Mouse (Mus musculus) gastrocnemius, postnatal 25 days (tissue): ENCODE data around the gene Mef2c. TPM values are rescaled to one million over a fixed set of nuclear protein-coding genes. Genes with fewer than 3 reads are reported as not detected.

Experiments used
- DNase-seq: peaks from one replicate; pipeline ENCODE4 v3.0.0; 2022
- long read RNA-seq, 2 experiments: library from polyadenylated mRNA; stranded (forward); transcript quantifications; one replicate each; pipeline ENCODE4 v2.0.0; 2021
- total RNA-seq, 2 experiments: library from RNA; stranded (reverse); gene quantifications; 1 replicate in 1 of 2; 2 replicates in 1 of 2; pipeline ENCODE4 v1.2.3; 2021

Gene Mef2c
- 100 to 1,000 TPM; 295 to 345 TPM for total RNA-seq
- long read RNA-seq, experiment 1, transcript Mef2c-218 (11 exons, 2,589 nt), result major isoform, 7 of 121 reads
- long read RNA-seq, experiment 1, partial matches to known transcripts, result 30 of 121 reads
- long read RNA-seq, experiment 1, other reads (novel, unspliced or antisense), result 81 of 121 reads
- long read RNA-seq, experiment 2, full-length matches to known transcripts, result 25 of 125 reads
- long read RNA-seq, experiment 2, partial matches to known transcripts, result 51 of 125 reads
- long read RNA-seq, experiment 2, other reads (novel, unspliced or antisense), result 49 of 125 reads

DNA sequence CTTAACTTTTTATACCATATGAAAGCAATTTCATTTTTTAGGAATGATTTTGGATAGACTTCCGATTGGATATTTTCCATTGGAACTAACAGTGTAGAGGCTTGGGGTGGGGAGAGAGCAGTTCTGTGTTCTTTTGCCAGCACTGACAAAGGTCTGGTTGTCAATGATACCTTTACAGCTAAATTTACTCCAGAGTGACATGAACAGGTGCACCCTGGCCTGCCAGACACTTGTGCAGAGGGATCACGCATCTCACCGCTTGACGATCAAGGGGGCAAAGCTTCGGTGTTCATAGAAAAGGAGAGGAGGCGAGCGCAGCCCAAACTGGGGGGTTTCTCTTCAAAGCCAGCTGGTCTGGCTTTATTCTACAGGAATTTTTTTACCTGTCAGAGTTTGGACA is at the start of gene Mef2c:
Mef2c (plus strand) TSS at position 116 of the 400 bp plus-strand sequence.
- peak; percentile 74 for DNase-seq

GRCm38 (mm10) chr13:83458729-83459128 is 45.1 kb upstream of the Mef2c start:
- no peak for DNase-seq

- no peak for DNase-seq
Observed at GRCm38 (mm10) chr13:83459600-83459999, 44.2 kb upstream of the Mef2c start.

GRCm38 (mm10) chr13:83460620-83461019 is 43.2 kb upstream of the Mef2c start:
- DNase-seq, result no peak

GRCm38 (mm10) chr13:83461556-83461955 is 42.3 kb upstream of the Mef2c start:
- DNase-seq, result no peak

DNA sequence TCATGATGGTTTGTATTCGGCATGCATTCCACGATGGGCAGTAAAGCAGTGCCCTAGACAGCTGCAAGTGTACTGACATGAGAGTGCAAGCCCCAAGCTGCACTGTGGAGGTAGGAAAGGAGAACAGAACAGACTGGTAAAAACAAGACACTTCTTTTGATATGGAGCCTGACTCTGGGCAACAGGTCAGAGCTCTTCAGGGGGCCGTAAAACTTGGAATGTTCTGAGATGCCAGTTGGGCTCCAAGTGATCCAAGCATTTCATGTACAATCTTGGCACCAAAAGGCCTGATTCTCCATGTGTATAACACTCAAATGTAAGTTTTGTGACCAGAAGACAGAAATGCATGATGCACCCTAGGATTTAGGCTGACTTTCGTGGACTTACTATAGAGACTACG is 37.1 kb upstream of the Mef2c start:
- no peak for DNase-seq

DNA sequence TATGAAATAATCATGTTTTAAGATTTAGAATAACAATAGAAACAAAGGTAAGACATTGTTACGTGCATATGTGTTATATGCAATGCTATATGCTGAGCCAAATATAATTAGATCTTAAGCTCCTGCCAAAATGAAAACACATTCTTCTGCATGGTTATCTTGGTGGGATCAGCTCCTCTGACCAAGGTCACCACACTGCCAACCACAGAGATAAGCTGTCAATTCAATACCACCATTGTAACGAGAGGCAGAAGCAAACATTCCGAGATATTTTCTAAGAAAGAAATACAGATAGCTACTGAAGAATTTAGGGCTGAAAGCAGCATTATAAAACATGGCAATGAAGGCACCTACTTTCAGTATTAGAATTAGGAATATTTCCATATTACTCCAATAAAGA is 35.0 kb upstream of the Mef2c start:
- DNase-seq, result no peak

GRCm38 (mm10) chr13:83473755-83474154 is 30.1 kb upstream of the Mef2c start:
- DNase-seq, result no peak

- no peak for DNase-seq
Observed at GRCm38 (mm10) chr13:83480388-83480787, 23.4 kb upstream of the Mef2c start.

DNA sequence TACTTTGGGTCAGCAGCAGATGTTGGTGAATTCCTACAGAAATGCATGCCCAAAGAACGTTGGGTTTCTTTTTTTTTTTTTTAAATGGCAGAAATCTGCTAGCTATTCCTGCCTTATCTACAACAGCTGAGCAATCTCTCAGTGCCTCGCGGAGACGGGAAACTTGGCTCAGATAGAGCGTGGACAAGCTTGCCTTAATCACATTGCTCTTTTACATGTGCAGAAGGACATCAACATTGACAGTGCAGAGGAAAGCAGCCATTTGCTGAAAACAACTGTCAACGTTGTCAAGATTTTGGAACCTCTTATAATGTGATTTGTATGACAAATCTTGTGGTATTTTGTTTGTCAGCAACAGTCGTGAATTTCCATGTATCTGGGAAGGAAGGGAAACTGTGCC is 22.5 kb upstream of the Mef2c start:
- no peak for DNase-seq

- DNase-seq, result no peak
Observed at GRCm38 (mm10) chr13:83482087-83482486, 21.7 kb upstream of the Mef2c start.

- no peak for DNase-seq
Observed at GRCm38 (mm10) chr13:83484215-83484614, 19.6 kb upstream of the Mef2c start.

GRCm38 (mm10) chr13:83484721-83485369 is 19.0 kb upstream of the Mef2c start:
- DNase-seq, result no peak

DNA sequence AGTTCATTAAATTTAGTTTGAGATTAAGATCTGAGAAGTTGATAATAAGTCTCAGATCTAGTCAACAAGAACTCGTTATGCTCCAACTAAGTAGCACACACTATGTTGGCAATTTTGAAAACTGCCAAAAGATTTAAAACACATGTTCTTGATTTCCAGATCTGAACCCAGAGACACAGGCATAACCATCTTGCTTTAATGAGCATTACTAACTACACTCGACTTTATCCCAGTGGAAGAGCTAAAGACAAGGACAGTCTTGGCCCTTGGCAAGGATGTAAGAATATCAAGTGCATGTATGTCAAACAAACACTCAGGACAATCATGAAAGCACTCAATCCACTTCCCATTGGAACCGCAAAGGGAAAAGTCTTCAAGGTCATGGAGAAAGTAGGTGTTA is 11.8 kb upstream of the Mef2c start:
- DNase-seq, result no peak

GRCm38 (mm10) chr13:83497708-83498107 is 6.1 kb upstream of the Mef2c start:
- DNase-seq, result no peak

DNA sequence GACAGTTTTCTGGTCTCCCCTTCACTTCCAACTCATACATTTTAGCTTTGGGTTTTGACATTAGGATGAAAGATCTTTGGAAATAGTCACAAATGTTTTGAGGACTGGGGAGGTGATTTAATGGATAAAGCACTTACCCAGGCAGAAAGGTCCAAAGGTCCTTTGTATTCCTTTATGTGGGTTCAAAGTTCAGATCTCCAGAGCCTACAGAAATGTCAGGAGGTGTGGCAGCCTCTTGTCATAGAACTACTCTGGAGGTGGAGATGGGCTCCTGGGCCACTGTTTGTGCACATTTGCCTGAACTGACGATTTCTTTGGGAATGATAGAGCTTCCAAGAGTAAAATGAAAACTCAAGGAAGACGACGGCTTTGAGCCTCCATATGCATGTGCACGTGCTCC is 4.3 kb upstream of the Mef2c start:
- no peak for DNase-seq

GRCm38 (mm10) chr13:83507687-83508086 is 3.9 kb downstream of the Mef2c start:
- DNase-seq, result no peak

DNA sequence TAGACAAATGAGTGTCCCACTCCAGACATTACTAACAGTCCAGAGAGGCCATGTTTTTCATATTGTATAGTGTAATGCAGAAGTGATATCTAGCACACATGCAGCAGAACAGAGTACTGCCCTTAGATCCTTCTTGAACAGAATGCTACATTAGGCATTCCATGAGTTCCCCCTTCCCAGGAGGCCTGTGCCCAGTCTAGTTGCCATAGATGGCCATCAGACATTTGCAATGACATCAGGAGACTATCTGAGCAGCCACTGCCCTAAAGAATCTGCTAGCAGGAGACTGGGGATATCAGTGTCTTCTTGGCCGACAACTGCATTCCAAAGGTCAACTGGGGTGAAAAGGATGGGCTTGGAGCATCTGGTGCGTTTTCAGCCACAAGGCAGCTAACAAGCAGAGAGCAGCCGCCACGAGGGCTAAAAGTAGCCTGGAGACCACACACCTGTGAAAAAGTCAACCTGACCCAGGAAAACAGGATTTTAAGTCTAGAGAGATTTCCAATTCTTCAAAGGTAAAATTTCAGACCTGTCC is 11.2 kb downstream of the Mef2c start:
- peak; percentile 68 for DNase-seq

DNA sequence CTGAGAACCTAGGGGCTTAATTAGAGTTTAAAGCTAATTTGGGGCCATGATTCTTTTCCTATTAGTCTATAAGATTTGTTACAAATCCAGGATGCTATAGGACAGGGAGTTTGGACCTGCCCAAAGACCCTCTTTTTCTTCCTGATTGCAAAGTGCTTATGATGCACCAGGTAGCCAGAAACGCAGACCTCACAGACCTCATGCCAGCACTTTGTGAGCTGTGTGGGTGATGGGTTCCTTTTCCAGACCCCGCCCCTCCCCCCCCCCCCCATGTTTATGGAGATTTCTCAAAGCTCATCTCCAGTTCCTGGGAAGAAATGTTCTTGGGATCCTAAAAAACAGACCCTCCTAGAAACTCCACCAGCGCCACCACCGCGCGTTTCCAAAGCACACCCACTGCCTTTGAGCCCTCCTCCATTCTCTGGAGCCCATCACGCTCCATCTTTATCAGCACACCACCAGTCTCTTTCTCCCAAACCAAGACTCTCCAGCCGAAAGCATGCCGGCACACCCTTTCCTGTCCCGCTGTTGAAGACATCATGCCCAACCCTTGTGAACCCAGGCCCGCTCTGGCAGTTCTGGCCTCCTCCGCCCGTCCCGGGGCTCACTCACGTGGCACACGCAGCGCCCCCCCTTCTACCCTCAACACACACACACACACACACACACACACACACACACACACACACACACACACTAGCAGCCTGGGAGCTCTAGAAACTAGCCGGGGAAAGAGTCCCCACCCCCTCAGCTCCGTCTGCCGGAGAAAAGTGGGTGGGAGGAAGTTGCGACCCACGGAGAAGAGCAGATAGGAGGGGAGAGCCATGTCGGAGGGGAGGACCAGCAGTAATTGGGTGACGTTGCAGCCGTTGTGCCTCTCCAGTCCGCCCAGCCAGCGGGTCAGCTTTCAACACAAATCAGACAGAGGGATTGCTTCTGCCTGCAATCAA is 14.1 kb downstream of the Mef2c start:
- DNase-seq, result peak; percentile 71

DNA sequence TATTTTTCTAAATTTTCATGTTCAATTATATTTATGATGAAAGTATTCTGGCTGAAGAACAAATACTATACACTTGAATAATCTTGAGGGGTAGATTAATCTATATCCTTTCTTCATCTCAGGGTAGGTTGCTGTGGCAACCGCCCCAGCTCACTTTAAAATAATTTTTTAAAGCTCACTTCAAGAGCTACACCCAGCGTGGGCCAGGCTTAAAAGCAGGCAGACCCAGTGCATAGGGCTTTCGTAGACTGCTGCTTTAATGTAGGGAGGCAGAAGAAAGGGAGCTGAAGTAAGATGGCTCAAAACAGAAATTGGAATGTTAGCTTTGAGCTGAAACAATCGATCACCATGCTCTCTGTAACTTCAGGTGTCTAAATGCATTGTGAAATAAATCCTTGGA is 17.0 kb downstream of the Mef2c start:
- no peak for DNase-seq

GRCm38 (mm10) chr13:83523232-83523969 is 19.6 kb downstream of the Mef2c start:
- peak; percentile 62 for DNase-seq
